Mouse (Mus musculus): ENCODE data around the gene Sertad2.

Sertad2 gene

GRCm38 (mm10) chr11:20594229-20595201, 51.5 kb downstream of the Sertad2 start:
- no peak for DNase-seq (ENCODE audit: low spot score in 2 of 2)

GRCm38 (mm10) chr11:20603066-20603812, 60.2 kb downstream of the Sertad2 start:
- peak in 1 of 2 experiments; percentile 11 for DNase-seq (ENCODE audit: low spot score in 2 of 2)

GRCm38 (mm10) chr11:20604119-20604518, 61.1 kb downstream of the Sertad2 start:
- DNase-seq (ENCODE audit: low spot score in 2 of 2): no peak

- no peak for DNase-seq (ENCODE audit: low spot score in 2 of 2)
Measured at GRCm38 (mm10) chr11:20605613-20606012, 62.6 kb downstream of the Sertad2 start.

- DNase-seq (ENCODE audit: low spot score in 2 of 2): peak; percentile 22 to 40
Measured at GRCm38 (mm10) chr11:20608442-20608841, 65.4 kb downstream of the Sertad2 start.

DNA sequence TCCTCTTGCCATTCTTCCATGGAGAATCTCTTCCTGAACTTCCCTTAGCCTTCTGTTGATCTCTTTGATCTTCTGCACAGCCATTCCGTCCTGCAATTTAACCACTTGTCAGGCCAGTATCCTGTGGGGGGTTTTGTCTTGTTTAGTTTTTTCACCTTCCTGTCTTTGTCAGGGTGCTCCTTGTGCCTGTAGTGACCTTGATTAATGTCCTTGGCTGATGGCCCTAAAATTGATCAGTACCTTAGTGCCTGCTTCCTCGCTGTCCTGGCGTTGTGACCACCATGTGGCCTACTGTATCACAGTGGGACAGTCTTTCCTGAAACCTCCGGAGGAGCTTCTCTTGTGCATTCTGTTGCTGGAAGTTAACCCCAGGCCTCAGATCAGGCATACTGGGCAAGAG, 70.2 kb downstream of the Sertad2 start:
- no peak for DNase-seq (ENCODE audit: low spot score in 2 of 2)

- DNase-seq (ENCODE audit: low spot score in 2 of 2): no peak
Measured at GRCm38 (mm10) chr11:20616103-20616502, 73.0 kb downstream of the Sertad2 start.

- no peak for DNase-seq (ENCODE audit: low spot score in 2 of 2)
Measured at GRCm38 (mm10) chr11:20627146-20627545, 84.1 kb downstream of the Sertad2 start.

- DNase-seq (ENCODE audit: low spot score in 2 of 2): no peak
Measured at GRCm38 (mm10) chr11:20628216-20628615, 85.2 kb downstream of the Sertad2 start.

DNA sequence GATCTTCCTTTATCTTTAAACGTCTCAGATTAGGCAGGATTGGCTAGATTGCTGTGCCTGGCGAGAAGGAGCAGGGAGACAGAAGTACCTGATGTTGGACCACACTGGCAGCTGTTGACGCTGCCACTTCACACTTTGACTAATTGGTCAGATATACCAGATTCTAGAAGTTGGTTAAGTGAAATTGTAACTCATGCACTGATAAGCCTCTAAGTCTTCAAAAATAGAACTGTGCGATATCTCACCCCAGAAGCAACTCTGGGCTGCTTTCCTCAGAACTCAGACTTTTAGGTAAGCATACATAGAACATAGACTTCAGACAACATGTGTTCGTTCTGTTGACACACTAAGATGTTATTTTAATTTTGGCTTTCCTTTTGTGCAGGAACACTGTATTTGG, 86.6 kb downstream of the Sertad2 start:
- no peak for DNase-seq (ENCODE audit: low spot score in 2 of 2)

GRCm38 (mm10) chr11:20631026-20631940, 88.2 kb downstream of the Sertad2 start:
- peak; percentile 94 to 96 for DNase-seq (ENCODE audit: low spot score in 2 of 2)

DNA sequence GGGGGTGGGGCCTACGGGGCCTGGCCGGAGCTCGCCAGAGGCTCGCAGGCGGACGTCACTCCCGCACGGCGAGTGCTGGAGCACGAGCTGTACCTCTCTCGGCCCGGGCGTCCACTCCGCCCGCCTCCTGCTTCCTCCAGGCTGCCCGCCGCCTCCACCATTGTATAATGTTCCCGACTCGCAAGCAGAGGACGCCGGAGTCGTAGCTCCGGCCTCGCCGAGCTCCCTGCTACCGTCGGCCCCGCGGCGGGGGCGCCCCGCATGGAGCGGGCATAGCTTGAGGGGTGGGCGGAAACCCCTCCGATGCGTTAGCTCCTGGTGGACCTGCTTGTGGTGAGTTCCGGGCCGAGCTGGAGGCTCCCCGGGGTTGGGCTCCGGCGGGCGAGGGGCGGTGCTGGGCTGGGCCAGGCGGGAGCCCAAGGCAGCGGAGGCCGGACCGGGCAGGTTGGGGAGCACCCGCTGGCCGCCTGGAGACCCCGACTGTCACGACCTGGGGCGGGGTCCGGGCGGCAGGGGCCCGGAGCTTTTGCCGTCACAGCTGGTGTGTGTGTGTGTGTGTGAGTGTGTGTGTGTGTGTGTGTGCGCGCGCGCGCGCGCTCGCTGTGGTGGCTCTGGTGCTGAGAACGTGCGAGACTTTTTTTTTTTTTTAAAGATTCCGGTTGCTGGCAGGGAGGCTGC, 89.0 kb downstream of the Sertad2 start:
- DNase-seq (ENCODE audit: low spot score in 2 of 2): peak in 1 of 2 experiments; percentile 61

DNA sequence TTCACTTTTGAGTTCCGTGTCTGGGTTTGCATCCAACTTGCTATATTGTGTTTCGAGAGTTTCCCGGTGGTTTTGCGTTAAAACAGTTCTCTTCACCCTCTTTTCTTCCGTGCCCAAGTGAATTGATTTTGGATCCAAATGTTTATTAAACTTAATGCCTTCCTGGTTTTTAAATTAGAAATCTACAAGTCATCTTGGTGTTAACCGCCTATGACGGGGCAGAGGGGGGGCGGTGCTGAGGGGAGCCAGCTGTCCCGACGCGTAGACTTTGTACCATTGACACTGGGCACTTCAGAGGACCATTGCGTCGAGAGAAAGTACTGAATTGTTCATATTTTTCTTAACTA, 89.5 kb downstream of the Sertad2 start:
- no peak for DNase-seq (ENCODE audit: low spot score in 2 of 2)

DNA sequence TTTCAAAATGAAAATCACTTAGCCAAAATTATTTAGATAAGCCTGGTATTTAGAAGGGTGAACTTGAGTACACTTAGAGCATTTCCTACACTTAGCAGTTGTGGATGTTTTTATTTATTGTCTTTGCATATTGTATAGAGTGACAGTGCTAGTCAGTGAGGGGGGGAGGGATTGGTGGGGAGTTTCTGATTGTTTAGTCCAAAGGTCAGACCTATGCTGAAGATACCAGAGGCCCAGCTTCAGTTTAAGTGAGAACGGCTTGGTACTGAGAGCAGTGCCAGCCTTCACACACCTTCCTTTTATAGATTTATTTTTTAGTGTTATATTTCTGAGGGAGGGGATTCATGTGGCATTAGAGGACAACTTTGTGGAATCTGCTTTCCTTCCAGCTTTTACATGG, 91.5 kb downstream of the Sertad2 start:
- no peak for DNase-seq (ENCODE audit: low spot score in 2 of 2)

DNA sequence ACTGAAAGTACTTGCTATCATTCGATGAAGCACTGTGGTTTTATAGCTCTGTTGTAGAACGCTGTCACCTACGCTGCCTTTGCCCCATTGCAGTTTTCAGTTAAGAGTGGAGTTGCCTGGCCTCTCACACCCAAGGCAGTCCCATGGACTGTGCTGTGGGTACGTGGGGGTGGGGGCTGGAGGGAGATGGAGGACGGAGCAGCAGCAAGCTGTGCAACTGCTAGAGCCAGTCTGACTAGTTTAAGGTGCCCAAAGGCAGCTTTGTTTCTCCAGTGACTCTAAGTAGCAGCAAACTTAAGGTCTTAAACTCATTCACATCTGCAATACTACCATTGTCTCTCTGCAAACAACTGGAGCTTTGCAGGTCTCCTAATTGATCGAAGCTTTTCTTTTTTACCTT, 92.6 kb downstream of the Sertad2 start:
- no peak for DNase-seq (ENCODE audit: low spot score in 2 of 2)

DNA sequence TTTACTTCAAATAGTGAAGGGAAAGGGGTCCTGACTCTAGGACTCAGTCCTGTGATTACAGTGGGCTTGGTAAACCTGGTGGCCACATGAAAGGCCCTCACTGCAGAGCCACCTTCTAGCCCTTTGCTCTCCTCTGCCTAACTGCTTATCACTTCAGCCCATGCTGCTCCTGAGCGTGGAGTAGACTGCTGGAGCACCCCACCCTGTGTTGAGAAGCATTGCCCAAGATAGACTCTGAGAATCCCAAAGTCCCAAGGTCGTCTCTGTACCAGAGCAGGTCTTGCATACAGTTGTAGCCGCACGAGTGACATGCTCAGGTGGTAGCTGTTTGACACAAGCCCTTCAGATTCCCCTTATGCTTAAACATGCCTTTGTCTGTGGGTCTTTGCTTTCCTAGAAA, 93.1 kb downstream of the Sertad2 start:
- DNase-seq (ENCODE audit: low spot score in 2 of 2): no peak

DNA sequence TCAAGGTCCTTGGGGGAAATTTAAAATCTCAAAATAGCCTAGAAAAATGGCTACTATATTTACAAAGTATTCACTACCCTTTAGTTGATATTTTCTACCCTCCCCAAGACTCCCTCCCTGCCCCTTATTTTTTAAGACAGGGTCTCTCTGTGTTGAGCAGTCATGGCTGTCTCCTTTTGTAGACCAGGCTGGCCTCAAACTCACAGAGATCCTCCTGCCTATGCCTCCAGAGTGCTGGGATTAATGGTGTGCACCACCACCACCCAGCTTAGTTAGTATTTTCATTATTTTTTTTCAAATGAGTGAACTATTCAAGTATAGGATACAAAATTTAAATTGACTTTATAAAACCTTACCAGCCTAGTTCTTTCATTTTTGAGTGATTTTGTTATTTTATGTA, 94.0 kb downstream of the Sertad2 start:
- DNase-seq (ENCODE audit: low spot score in 2 of 2): no peak

DNA sequence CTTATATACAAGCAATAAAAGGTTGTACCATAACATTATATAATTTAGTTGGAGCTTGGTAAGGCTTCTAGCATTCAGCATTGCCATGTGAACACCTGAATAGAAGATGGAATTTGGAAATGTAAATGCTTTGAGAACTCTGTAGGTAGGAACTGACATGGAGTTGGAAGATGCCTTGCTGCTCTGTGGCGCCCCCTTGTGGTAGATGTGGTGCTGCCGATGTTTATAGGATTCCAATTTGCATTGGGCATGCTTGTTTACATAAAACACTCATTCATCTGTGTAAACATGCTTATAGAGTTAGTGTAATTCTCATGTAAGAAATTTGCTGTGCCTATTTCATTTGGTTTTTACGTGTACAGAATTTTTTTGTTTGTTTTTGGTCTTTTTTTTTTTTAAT, 95.8 kb downstream of the Sertad2 start:
- DNase-seq (ENCODE audit: low spot score in 2 of 2): no peak

GRCm38 (mm10) chr11:20639918-20640447, 96.9 kb downstream of the Sertad2 start:
- no peak for DNase-seq (ENCODE audit: low spot score in 2 of 2)

DNA sequence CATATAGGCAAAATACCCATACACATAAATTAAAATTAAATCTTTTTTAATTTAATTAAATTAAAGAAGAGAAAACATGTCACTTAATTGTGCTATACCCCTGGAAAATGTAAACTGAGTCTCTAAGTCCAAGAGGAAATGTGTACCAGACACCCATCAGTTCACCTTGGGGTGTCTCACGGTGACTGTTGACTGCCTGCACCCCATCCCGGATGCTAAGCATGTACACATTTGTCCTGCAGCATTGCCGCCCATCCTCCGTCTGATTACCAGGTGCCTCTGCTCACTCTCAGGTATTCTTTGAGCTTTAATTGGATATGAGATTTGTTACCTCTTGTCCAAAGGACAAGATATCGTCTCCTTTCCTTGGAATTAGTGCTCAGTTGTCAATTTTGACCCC, 99.3 kb downstream of the Sertad2 start:
- no peak for DNase-seq (ENCODE audit: low spot score in 2 of 2)

- DNase-seq (ENCODE audit: low spot score in 2 of 2): no peak
Measured at GRCm38 (mm10) chr11:20643161-20643560, 100.1 kb downstream of the Sertad2 start.
